Mouse (Mus musculus): Measurements from ENCODE around the gene Lsm14b. TPM values are rescaled to one million over a fixed set of nuclear protein-coding genes. Genes with fewer than 3 reads are reported as not detected.

Lsm14b gene
- total and polyA plus RNA-seq, 3 experiments = 34.2 to 44.4 TPM; not detected in 1

DNA sequence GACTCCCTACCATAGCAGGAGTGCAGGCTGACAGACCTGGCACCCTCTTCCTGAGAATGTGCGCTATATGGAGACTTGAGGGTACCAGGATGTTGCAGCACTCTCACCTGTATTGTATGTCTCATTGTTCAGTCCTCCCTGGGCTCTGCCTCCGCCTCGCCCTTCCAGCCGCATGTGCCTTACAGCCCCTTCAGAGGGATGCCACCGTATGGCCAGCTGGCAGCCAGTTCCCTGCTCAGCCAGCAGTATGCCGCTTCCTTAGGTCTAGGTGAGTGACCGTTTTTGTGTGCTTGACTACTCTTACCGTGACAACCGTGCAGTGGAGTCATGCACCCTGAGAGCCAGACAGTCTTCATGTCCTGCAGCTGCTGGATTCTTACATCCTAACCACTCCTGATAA is 3.0 kb downstream of the Lsm14b start:
- peaks cover 11 to 20% of the 10 kb centered on the region in 2 experiments for H3K36me3 ChIP-seq (ENCODE audit: control insufficient read depth in 1 of 2, insufficient read depth in 2 of 2, low read length in 2 of 2)
- H3K4me3 ChIP-seq (ENCODE audit: control insufficient read depth in 1 of 2, insufficient read depth in 1 of 2, low read depth in 2 of 2, low read length in 2 of 2) = no peak overlapping the region
- peaks cover 32% of the 10 kb centered on the region for H3K79me2 ChIP-seq (ENCODE audit: control insufficient read depth, insufficient read depth, low read length, poor library complexity)
- peaks cover 3 to 23% of the 10 kb centered on the region in 2 experiments for H3K4me1 ChIP-seq (ENCODE audit: control insufficient read depth in 1 of 2, insufficient read depth in 2 of 2, low read length in 2 of 2)
- TF ChIP-seq ZMIZ1 (IDR thresholded peaks at IDR 0.05; ENCODE audit: low read depth, low read length) (no peak), BHLHE40 (IDR thresholded peaks at IDR 0.05; ENCODE audit: borderline replicate concordance, low read depth, low read length) (no peak), RAD21 (IDR thresholded peaks at IDR 0.05; ENCODE audit: low read depth, low read length) (no peak), TCF12 (IDR thresholded peaks at IDR 0.05; ENCODE audit: low read depth, low read length) (no peak), HCFC1 (IDR thresholded peaks at IDR 0.05; ENCODE audit: low read depth, low read length) (no peak), POLR2A (IDR thresholded peaks at IDR 0.05; ENCODE audit: control insufficient read depth in 1 of 2, insufficient read depth in 1 of 2, low read depth in 1 of 2, low read length in 2 of 2, poor library complexity in 1 of 2) (no peak), EP300 (IDR thresholded peaks at IDR 0.05; ENCODE audit: low read depth in 1 of 2, low read length in 2 of 2) (no peak), GABPA (IDR thresholded peaks at IDR 0.05; ENCODE audit: low read depth, low read length) (no peak), E2F4 (IDR thresholded peaks at IDR 0.05; ENCODE audit: borderline replicate concordance, low read depth, low read length) (no peak), RCOR1 (IDR thresholded peaks at IDR 0.05; ENCODE audit: low read depth, low read length) (no peak), MEF2A (IDR thresholded peaks at IDR 0.05; ENCODE audit: extremely low read depth, insufficient replicate concordance, low read depth, low read length, poor library complexity, severe bottlenecking) (no peak), NRF1 (IDR thresholded peaks at IDR 0.05; ENCODE audit: insufficient read depth, low read depth, low read length, poor library complexity, severe bottlenecking) (no peak), SIN3A (IDR thresholded peaks at IDR 0.05; ENCODE audit: low read length) (no peak), MAX (IDR thresholded peaks at IDR 0.05; ENCODE audit: low read length) (no peak), MXI1 (IDR thresholded peaks at IDR 0.05; ENCODE audit: low read depth, low read length) (no peak), ETS1 (IDR thresholded peaks at IDR 0.05; ENCODE audit: low read depth, low read length) (no peak), USF1 (IDR thresholded peaks at IDR 0.05; ENCODE audit: low read depth, low read length) (no peak), ZNF384 (IDR thresholded peaks at IDR 0.05; ENCODE audit: low read depth, low read length) (no peak), ZKSCAN1 (IDR thresholded peaks at IDR 0.05; ENCODE audit: low read depth, low read length) (no peak)
- no peak for DNase-seq (ENCODE audit: low read depth, low spot score)
- no peak overlapping the region for H3K27ac ChIP-seq (ENCODE audit: control insufficient read depth, low read depth, low read length)
- H3K9me3 ChIP-seq (replicated peaks; ENCODE audit: insufficient read depth, low read length) = no peaks in the 10 kb centered on the region
- no peak overlapping the region for H3K9ac ChIP-seq (ENCODE audit: control insufficient read depth, low read depth, low read length, poor library complexity, severe bottlenecking)
- no peaks in the 10 kb centered on the region for H3K27me3 ChIP-seq (ENCODE audit: control insufficient read depth in 1 of 2, insufficient read depth in 2 of 2, low read length in 2 of 2)

DNA sequence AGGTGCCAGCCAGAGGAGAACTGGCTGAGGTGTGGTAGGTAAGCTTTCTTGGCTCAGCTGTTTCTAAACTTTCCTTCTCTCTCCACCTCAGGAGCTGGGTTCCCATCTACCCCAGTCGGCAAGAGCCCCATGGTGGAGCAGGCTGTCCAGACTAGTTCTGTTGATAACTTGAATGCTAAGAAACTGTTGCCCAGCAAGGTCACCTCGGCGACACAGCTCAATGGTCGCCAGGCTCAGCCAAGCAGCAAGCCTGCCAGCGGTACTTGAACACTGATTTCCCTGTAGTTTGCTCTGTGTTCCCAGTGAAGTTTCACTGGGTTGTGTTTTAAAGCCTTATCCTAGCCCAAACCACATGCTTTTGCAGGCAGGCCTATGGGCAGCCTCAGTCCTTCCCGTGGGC is 6.5 kb downstream of the Lsm14b start:
- Histone ChIP-seq H3K36me3 (ENCODE audit: control insufficient read depth in 1 of 2, insufficient read depth in 2 of 2, low read length in 2 of 2) (peaks cover 12 to 26% of the 10 kb centered on the region in 2 experiments), H3K9me3 (replicated peaks; ENCODE audit: insufficient read depth, low read length) (no peaks in the 10 kb centered on the region)
- TF ChIP-seq EP300 (IDR thresholded peaks at IDR 0.05; ENCODE audit: low read depth in 1 of 2, low read length in 2 of 2) = no peak
- TF ChIP-seq BHLHE40 (IDR thresholded peaks at IDR 0.05; ENCODE audit: borderline replicate concordance, low read depth, low read length) = no peak
- no peak for TF ChIP-seq CTCF (IDR thresholded peaks at IDR 0.05 in 2 of 3, conservative IDR thresholded peaks at IDR 0.05 in 1 of 3; ENCODE audit: control insufficient read depth in 1 of 3, insufficient read depth in 1 of 3, low read depth in 2 of 3, low read length in 3 of 3, poor library complexity in 1 of 3, severe bottlenecking in 1 of 3)
- TF ChIP-seq ELF1 (IDR thresholded peaks at IDR 0.05; ENCODE audit: low read depth, low read length) = no peak
- TF ChIP-seq E2F4 (IDR thresholded peaks at IDR 0.05; ENCODE audit: borderline replicate concordance, low read depth, low read length) = no peak
- TF ChIP-seq MAZ (IDR thresholded peaks at IDR 0.05; ENCODE audit: low read depth, low read length) = no peak
- no peak for TF ChIP-seq ZC3H11A (IDR thresholded peaks at IDR 0.05; ENCODE audit: low read depth, low read length)
- TF ChIP-seq ZNF384 (IDR thresholded peaks at IDR 0.05; ENCODE audit: low read depth, low read length) = no peak
- no peak for TF ChIP-seq RAD21 (IDR thresholded peaks at IDR 0.05; ENCODE audit: low read depth, low read length)
- TF ChIP-seq RCOR1 (IDR thresholded peaks at IDR 0.05; ENCODE audit: low read depth, low read length) = no peak
- no peak for TF ChIP-seq MAX (IDR thresholded peaks at IDR 0.05; ENCODE audit: low read length)
- TF ChIP-seq ETS1 (IDR thresholded peaks at IDR 0.05; ENCODE audit: low read depth, low read length) = no peak
- no peak for TF ChIP-seq TCF12 (IDR thresholded peaks at IDR 0.05; ENCODE audit: low read depth, low read length)
- TF ChIP-seq MYC (IDR thresholded peaks at IDR 0.05; ENCODE audit: low read depth, low read length) = no peak
- no peak for TF ChIP-seq NRF1 (IDR thresholded peaks at IDR 0.05; ENCODE audit: insufficient read depth, low read depth, low read length, poor library complexity, severe bottlenecking)
- TF ChIP-seq JUND (IDR thresholded peaks at IDR 0.05; ENCODE audit: low read depth, low read length) = no peak
- no peak for TF ChIP-seq NELFE (IDR thresholded peaks at IDR 0.05; ENCODE audit: low read depth, low read length)
- TF ChIP-seq ZMIZ1 (IDR thresholded peaks at IDR 0.05; ENCODE audit: low read depth, low read length) = no peak
- no peak for TF ChIP-seq USF1 (IDR thresholded peaks at IDR 0.05; ENCODE audit: low read depth, low read length)

More for the DNA sequence above, 6.5 kb downstream of the Lsm14b start:
- no peak overlapping the region for H3K9ac ChIP-seq (ENCODE audit: control insufficient read depth, low read depth, low read length, poor library complexity, severe bottlenecking)
- H3K27me3 ChIP-seq (ENCODE audit: control insufficient read depth in 1 of 2, insufficient read depth in 2 of 2, low read length in 2 of 2) = no peaks in the 10 kb centered on the region
- H3K79me2 ChIP-seq (ENCODE audit: control insufficient read depth, insufficient read depth, low read length, poor library complexity) = peaks cover 18% of the 10 kb centered on the region
- no peak overlapping the region for H3K4me3 ChIP-seq (ENCODE audit: control insufficient read depth in 1 of 2, insufficient read depth in 1 of 2, low read depth in 2 of 2, low read length in 2 of 2)
- no peak for DNase-seq (ENCODE audit: low read depth, low spot score)
- peaks cover 0 to 27% of the 10 kb centered on the region in 2 experiments for H3K4me1 ChIP-seq (ENCODE audit: control insufficient read depth in 1 of 2, insufficient read depth in 2 of 2, low read length in 2 of 2)
- H3K27ac ChIP-seq (ENCODE audit: control insufficient read depth, low read depth, low read length) = no peak overlapping the region
